Mouse (Mus musculus) testis, postnatal 10 days (tissue): ENCODE measurements around the gene Cyp2c67.
"Not testable (repeated sequence)": the region's sequence is repeated elsewhere in the genome, so short reads cannot be mapped to it uniquely, and the experiment has no call there.

Source experiments
- DNase-seq: peaks from one replicate; pipeline ENCODE4 v3.0.0; 2021; ENCODE audit warnings: low spot score

Gene Cyp2c67

GRCm38 (mm10) chr19:39648938-39649337, at the start of gene Cyp2c67:
Cyp2c67 (minus strand) TSS chr19:39649051.
- DNase-seq, result no peak

GRCm38 (mm10) chr19:39665650-39666049, 16.8 kb upstream of the Cyp2c67 start:
- DNase-seq, result not testable (repeated sequence)

- no peak for DNase-seq
Measured at GRCm38 (mm10) chr19:39652381-39652780, 3.5 kb upstream of the Cyp2c67 start.

GRCm38 (mm10) chr19:39647519-39647918, 1.3 kb downstream of the Cyp2c67 start:
- no peak for DNase-seq

- DNase-seq, result not testable (repeated sequence)
Measured at GRCm38 (mm10) chr19:39644551-39644950, 4.3 kb downstream of the Cyp2c67 start.
